Mouse (Mus musculus): Measurements from ENCODE around the gene Ccnjl. TPM values are rescaled to one million over a fixed set of nuclear protein-coding genes. Genes with fewer than 3 reads are reported as not detected.

Gene Ccnjl
- polyA plus RNA-seq, 2 experiments from 2014 or later, result 0.17 TPM; not detected in 1

- ATAC-seq, result no peak
These were observed 41.0 kb downstream of the Ccnjl start for GRCm38 (mm10) chr11:43569595-43569994.

GRCm38 (mm10) chr11:43575061-43575375 is 46.4 kb downstream of the Ccnjl start:
- no peak for ATAC-seq

GRCm38 (mm10) chr11:43575376-43576151 is 47.0 kb downstream of the Ccnjl start:
- no peak for ATAC-seq

GRCm38 (mm10) chr11:43577713-43578478 is 49.3 kb downstream of the Ccnjl start:
- ATAC-seq, result no peak

GRCm38 (mm10) chr11:43585211-43586005 is 56.8 kb downstream of the Ccnjl start:
- no peak for ATAC-seq

GRCm38 (mm10) chr11:43586324-43587090 is 57.9 kb downstream of the Ccnjl start, which contains the start of gene 4933415A04Rik:
Gene 4933415A04Rik (plus strand): TSS chr11:43587040.
- ATAC-seq, result no peak

- ATAC-seq, result no peak
These were observed 61.0 kb downstream of the Ccnjl start for GRCm38 (mm10) chr11:43589530-43590072.

GRCm38 (mm10) chr11:43601440-43601839 is 72.9 kb downstream of the Ccnjl start, which contains the start of gene Fabp6:
Gene Fabp6 (minus strand): TSS chr11:43601540.
- ATAC-seq, result no peak

GRCm38 (mm10) chr11:43604207-43604606 is 75.6 kb downstream of the Ccnjl start:
- ATAC-seq, result no peak

- ATAC-seq, result no peak
These were observed 76.3 kb downstream of the Ccnjl start for GRCm38 (mm10) chr11:43604891-43605290.

GRCm38 (mm10) chr11:43605859-43606258 is 77.3 kb downstream of the Ccnjl start:
- no peak for ATAC-seq

GRCm38 (mm10) chr11:43608440-43608839 is 79.9 kb downstream of the Ccnjl start:
- ATAC-seq, result no peak

- no peak for ATAC-seq
These were observed 81.5 kb downstream of the Ccnjl start for GRCm38 (mm10) chr11:43610006-43610661.

- ATAC-seq, result no peak
These were observed 82.1 kb downstream of the Ccnjl start for GRCm38 (mm10) chr11:43610662-43611033.

- ATAC-seq, result no peak
These were observed 84.4 kb downstream of the Ccnjl start for GRCm38 (mm10) chr11:43612834-43613488.

- no peak for ATAC-seq
These were observed 89.3 kb downstream of the Ccnjl start for GRCm38 (mm10) chr11:43617924-43618323.

GRCm38 (mm10) chr11:43618403-43618802 is 89.8 kb downstream of the Ccnjl start:
- ATAC-seq, result no peak

GRCm38 (mm10) chr11:43621769-43622168 is 93.2 kb downstream of the Ccnjl start:
- no peak for ATAC-seq

- ATAC-seq, result no peak
These were observed 95.8 kb downstream of the Ccnjl start for GRCm38 (mm10) chr11:43624341-43624740.

- no peak for ATAC-seq
These were observed 97.8 kb downstream of the Ccnjl start for GRCm38 (mm10) chr11:43626300-43626926.

All from activated CD4-positive, CD25-positive, alpha-beta regulatory T cell, adult 4 months (primary cell).